ENCODE assay signal across 8 mouse cellular contexts in genomic region chr1:130877889-130878614, GRCm38 (mm10). TPM values are rescaled to one million over a fixed set of nuclear protein-coding genes. Genes with fewer than 3 reads are reported as not detected.
DNase-seq lines count a peak whose midpoint lies in the region; ATAC-seq and TF ChIP-seq lines count a peak whose summit lies in the region.

No protein-coding gene starts in this region.

- peak; percentile 19 for DNase-seq in right cerebral cortex, adult 18-20 months
- DNase-seq in right cerebral cortex, postnatal 36 days (ENCODE audit: low spot score in 2 of 2) = no peak
- DNase-seq in cerebellum, postnatal 36 days = peak; percentile 21 to 45
- DNase-seq in heart, postnatal 0 days (ENCODE audit: low spot score) = no peak
- DNase-seq in limb, embryonic 10.5 days (ENCODE audit: low spot score) = peak; percentile 68
- peak; percentile 46 for DNase-seq in midbrain, embryonic 10.5 days (ENCODE audit: low spot score)
- DNase-seq in stomach, postnatal 0 days (ENCODE audit: low spot score) = peak; percentile 38
- no peak for DNase-seq in gastrocnemius, adult 18-20 months (ENCODE audit: low spot score)

- no peak for TF ChIP-seq CTCF in heart, postnatal 0 days (IDR thresholded peaks at IDR 0.05; ENCODE audit: low read depth)
- no peak; the same call in 1 of the 2 replicates for TF ChIP-seq CTCF in stomach, postnatal 0 days (IDR thresholded peaks at IDR 0.05; ENCODE audit: low read depth)

- WGBS in heart, postnatal 0 days = 2% methylated on average over 43 of the region's 43 CpGs
- WGBS in limb, embryonic 10.5 days = 4% methylated on average over 43 of the region's 43 CpGs
- WGBS in midbrain, embryonic 10.5 days = 3% methylated on average over 43 of the region's 43 CpGs
- WGBS in stomach, postnatal 0 days = 3% methylated on average over 43 of the region's 43 CpGs

- H3K4me2 ChIP-seq in heart, postnatal 0 days (ENCODE audit: low read depth, low read length) = peak overlapping the region; percentile 65
- H3K4me2 ChIP-seq in stomach, postnatal 0 days (replicated peaks; ENCODE audit: low read depth) = peak overlapping the region; percentile 64

- H3K9ac ChIP-seq in heart, postnatal 0 days (replicated peaks; ENCODE audit: low read depth, low read length) = no peak overlapping the region
- H3K9ac ChIP-seq in stomach, postnatal 0 days (ENCODE audit: low read length) = no peak overlapping the region

- no peaks in the 10 kb centered on the region for H3K36me3 ChIP-seq in heart, postnatal 0 days (replicated peaks; ENCODE audit: control insufficient read depth, insufficient read depth, low read length)
- H3K36me3 ChIP-seq in limb, embryonic 10.5 days = no peaks in the 10 kb centered on the region
- no peaks in the 10 kb centered on the region for H3K36me3 ChIP-seq in midbrain, embryonic 10.5 days
- H3K36me3 ChIP-seq in stomach, postnatal 0 days (ENCODE audit: control insufficient read depth, insufficient read depth, low read length) = no peaks in the 10 kb centered on the region

- H3K4me3 ChIP-seq in heart, postnatal 0 days (ENCODE audit: low read depth, low read length) = peak overlapping the region; percentile 44
- peak overlapping the region; percentile 56 for H3K4me3 ChIP-seq in limb, embryonic 10.5 days
- peak overlapping the region; percentile 63 for H3K4me3 ChIP-seq in midbrain, embryonic 10.5 days
- H3K4me3 ChIP-seq in stomach, postnatal 0 days (ENCODE audit: low read depth, low read length) = peak overlapping the region; percentile 38

- H3K4me1 ChIP-seq in heart, postnatal 0 days (ENCODE audit: control insufficient read depth, insufficient read depth) = no peaks in the 10 kb centered on the region
- peaks cover 8% of the 10 kb centered on the region for H3K4me1 ChIP-seq in limb, embryonic 10.5 days
- H3K4me1 ChIP-seq in midbrain, embryonic 10.5 days = peaks cover 9% of the 10 kb centered on the region
- H3K4me1 ChIP-seq in stomach, postnatal 0 days (replicated peaks; ENCODE audit: control insufficient read depth, insufficient read depth) = peaks cover 4% of the 10 kb centered on the region; the same call in 1 of the 2 replicates

- peaks cover 27% of the 10 kb centered on the region for H3K27me3 ChIP-seq in heart, postnatal 0 days (ENCODE audit: control insufficient read depth, insufficient read depth, low read length)
- H3K27me3 ChIP-seq in limb, embryonic 10.5 days (ENCODE audit: low read depth, poor library complexity, severe bottlenecking) = peaks cover 37% of the 10 kb centered on the region
- H3K27me3 ChIP-seq in midbrain, embryonic 10.5 days (ENCODE audit: low read depth, poor library complexity, severe bottlenecking) = peaks cover 38% of the 10 kb centered on the region
- peaks cover 7% of the 10 kb centered on the region; the same call in 1 of the 2 replicates for H3K27me3 ChIP-seq in stomach, postnatal 0 days (ENCODE audit: control insufficient read depth, insufficient read depth, low read length)

- TF ChIP-seq EP300 in heart, postnatal 0 days (IDR thresholded peaks at IDR 0.05; ENCODE audit: low read depth) = no peak
- no peak for TF ChIP-seq EP300 in stomach, postnatal 0 days (optimal IDR thresholded peaks at IDR 0.05)

- H3K27ac ChIP-seq in heart, postnatal 0 days (ENCODE audit: low read depth) = no peak overlapping the region
- peak overlapping the region; percentile 61 for H3K27ac ChIP-seq in limb, embryonic 10.5 days
- H3K27ac ChIP-seq in midbrain, embryonic 10.5 days (replicated peaks) = peak overlapping the region; percentile 52
- H3K27ac ChIP-seq in stomach, postnatal 0 days (replicated peaks) = no peak overlapping the region

- no peak for ATAC-seq in heart, postnatal 0 days (ENCODE audit: insufficient read depth, low read depth)
- peak; percentile 38; the same call in 1 of the 2 replicates for ATAC-seq in stomach, postnatal 0 days (ENCODE audit: low FRiP score, low TSS enrichment)

- H3K9me3 ChIP-seq in heart, postnatal 0 days (replicated peaks; ENCODE audit: control insufficient read depth, low read length) = no peaks in the 10 kb centered on the region
- no peaks in the 10 kb centered on the region for H3K9me3 ChIP-seq in limb, embryonic 10.5 days (replicated peaks)
- H3K9me3 ChIP-seq in midbrain, embryonic 10.5 days (replicated peaks) = no peaks in the 10 kb centered on the region
- H3K9me3 ChIP-seq in stomach, postnatal 0 days (ENCODE audit: control insufficient read depth, low read length) = no peaks in the 10 kb centered on the region

RNA-seq across cellular contexts. Expression of gene Il24, which starts 9.2 kb away (rescaled TPM):
- total RNA-seq in heart, postnatal 0 days (2014; rRNA removed; ENCODE audit: low replicate concordance) = not detected in 2 replicates
- not detected in 2 replicates for polyA plus RNA-seq in heart, postnatal 0 days (2015; fragmentation: Nextera tagmentation; extraction: Ambion mirVana)
- not detected in 2 replicates for polyA plus RNA-seq in limb, embryonic 10.5 days (2016; fragmentation: Nextera tagmentation; extraction: Ambion mirVana)
- polyA plus RNA-seq in midbrain, embryonic 10.5 days (2016; fragmentation: Nextera tagmentation; extraction: Ambion mirVana) = not detected in 2 replicates
- not detected in 2 replicates for polyA plus RNA-seq in stomach, postnatal 0 days (2015; fragmentation: Nextera tagmentation; extraction: Ambion mirVana)
- not detected for total RNA-seq in gastrocnemius, adult 18-20 months (2021)

RNA-seq across cellular contexts. Expression of gene Fcmr, which starts 12.6 kb away (rescaled TPM):
- total RNA-seq in heart, postnatal 0 days (2014; rRNA removed; ENCODE audit: low replicate concordance) = not detected in 2 replicates
- polyA plus RNA-seq in heart, postnatal 0 days (2015; fragmentation: Nextera tagmentation; extraction: Ambion mirVana) = 1.7 and 1.9 TPM in 2 replicates
- 0.33 and 0.69 TPM in 2 replicates for polyA plus RNA-seq in limb, embryonic 10.5 days (2016; fragmentation: Nextera tagmentation; extraction: Ambion mirVana)
- polyA plus RNA-seq in midbrain, embryonic 10.5 days (2016; fragmentation: Nextera tagmentation; extraction: Ambion mirVana) = not detected in 2 replicates
- polyA plus RNA-seq in stomach, postnatal 0 days (2015; fragmentation: Nextera tagmentation; extraction: Ambion mirVana) = 0.08 TPM in 1 of 2 replicates, not detected in the other
- under 1 TPM in 1 of 2 experiments, not detected in 1; 0.14 TPM for total RNA-seq in gastrocnemius, adult 18-20 months (2021)

RNA-seq across cellular contexts. Expression of gene Il20, which starts 33.2 kb away (rescaled TPM):
- total RNA-seq in heart, postnatal 0 days (2014; rRNA removed; ENCODE audit: low replicate concordance) = not detected in 2 replicates
- polyA plus RNA-seq in heart, postnatal 0 days (2015; fragmentation: Nextera tagmentation; extraction: Ambion mirVana) = not detected in 2 replicates
- not detected in 2 replicates for polyA plus RNA-seq in limb, embryonic 10.5 days (2016; fragmentation: Nextera tagmentation; extraction: Ambion mirVana)
- not detected in 2 replicates for polyA plus RNA-seq in midbrain, embryonic 10.5 days (2016; fragmentation: Nextera tagmentation; extraction: Ambion mirVana)
- polyA plus RNA-seq in stomach, postnatal 0 days (2015; fragmentation: Nextera tagmentation; extraction: Ambion mirVana) = not detected in 2 replicates
- not detected for total RNA-seq in gastrocnemius, adult 18-20 months (2021)

RNA-seq across cellular contexts. Expression of gene Pigr, which starts 51.6 kb away (rescaled TPM):
- total RNA-seq in heart, postnatal 0 days (2014; rRNA removed; ENCODE audit: low replicate concordance) = not detected in 2 replicates
- polyA plus RNA-seq in heart, postnatal 0 days (2015; fragmentation: Nextera tagmentation; extraction: Ambion mirVana) = 0.05 and 0.07 TPM in 2 replicates
- not detected in 2 replicates for polyA plus RNA-seq in limb, embryonic 10.5 days (2016; fragmentation: Nextera tagmentation; extraction: Ambion mirVana)
- polyA plus RNA-seq in midbrain, embryonic 10.5 days (2016; fragmentation: Nextera tagmentation; extraction: Ambion mirVana) = not detected in 2 replicates
- 0.22 and 0.46 TPM in 2 replicates for polyA plus RNA-seq in stomach, postnatal 0 days (2015; fragmentation: Nextera tagmentation; extraction: Ambion mirVana)
- under 1 TPM; 0.14 to 0.52 TPM for total RNA-seq in gastrocnemius, adult 18-20 months (2021)

Comparison
In these comparisons a context has a peak if more than half of its experiments do, and no peak if none do; other contexts are left out.
1. DNase-seq: peak in right cerebral cortex, adult 18-20 months (single experiment), cerebellum, postnatal 36 days (2 of 2), limb, embryonic 10.5 days (single experiment), midbrain, embryonic 10.5 days (single experiment) and stomach, postnatal 0 days (single experiment); none in right cerebral cortex, postnatal 36 days (0 of 2), heart, postnatal 0 days (single experiment) and gastrocnemius, adult 18-20 months (single experiment).
2. H3K27ac ChIP-seq: peak in limb, embryonic 10.5 days (single experiment) and midbrain, embryonic 10.5 days (single experiment); none in heart, postnatal 0 days (single experiment) and stomach, postnatal 0 days (single experiment).
3. Peak in every context shown above with its lines, with median percentiles within 50 percentile points of each other: H3K4me3 ChIP-seq.